In genomic region chr14:104264919-104265764, GRCm38 (mm10) we compare ENCODE assay signal across 12 mouse cellular contexts.
"Had no signal": no experiment of that assay in that cellular context is flagged by ENCODE, and none has a peak within 500 bp of the region (broad histone marks: within the 10 kb centered on the region; RNA-seq: fewer than 3 reads in every experiment).

No protein-coding gene starts in this region.

- H3K4me1 ChIP-seq: limb, embryonic 10.5 days; liver, embryonic 15.5 days had no signal

- H3K9ac ChIP-seq: liver, embryonic 15.5 days had no signal

- H3K36me3 ChIP-seq: limb, embryonic 10.5 days; liver, embryonic 15.5 days had no signal

- H3K27me3 ChIP-seq: liver, embryonic 15.5 days had no signal

- H3K9me3 ChIP-seq: limb, embryonic 10.5 days; liver, embryonic 15.5 days had no signal

- DNase-seq: kidney, adult 8-10 months; kidney, postnatal 25 days; lung, adult 2 months; lung, postnatal 36 days; right cerebral cortex, postnatal 4 days; spleen, adult 18-20 months; thymus, postnatal 36 days had no signal

- H3K4me2 ChIP-seq: liver, embryonic 11.5 days; liver, embryonic 15.5 days had no signal

- ATAC-seq: lung, postnatal 0 days had no signal

- H3K27ac ChIP-seq: left cerebral cortex, adult 2 months; limb, embryonic 10.5 days; liver, embryonic 15.5 days had no signal

- H3K4me3 ChIP-seq: left cerebral cortex, adult 2 months; limb, embryonic 10.5 days; liver, embryonic 15.5 days had no signal
